Mouse (Mus musculus): ENCODE data around the gene Rnf135.
"Not testable (repeated sequence)": the region's sequence is repeated elsewhere in the genome, so short reads cannot be mapped to it uniquely, and the experiment has no call there.

The Rnf135 gene

DNA sequence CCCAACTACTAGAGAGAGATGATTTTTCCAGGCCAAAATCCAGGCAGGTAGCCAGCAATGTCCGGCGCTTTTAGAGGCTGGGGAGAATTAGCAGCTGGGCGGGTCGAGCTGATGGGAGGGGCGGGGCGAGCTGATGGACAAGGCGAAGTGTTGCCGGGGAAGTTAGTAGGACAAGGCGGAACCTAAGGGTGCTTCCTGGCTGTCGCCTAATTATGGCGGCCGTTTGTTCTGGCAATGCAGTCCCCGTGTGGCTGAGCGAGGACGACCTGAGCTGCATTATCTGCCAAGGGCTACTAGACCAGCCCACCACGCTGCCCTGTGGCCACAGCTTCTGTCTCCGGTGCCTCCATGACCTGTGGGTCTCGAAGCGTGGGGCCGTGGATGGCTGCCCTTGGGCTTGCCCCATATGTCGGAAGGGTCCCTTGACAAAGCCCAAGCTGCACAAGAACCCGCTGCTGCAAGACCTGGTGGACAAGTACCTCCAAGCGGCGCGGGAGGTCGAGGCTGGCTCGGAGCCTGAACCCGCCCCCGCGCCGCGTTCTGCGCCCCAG, at the start of gene Rnf135:
Gene Rnf135, plus strand, starts transcription at position 147 of the 551 bp plus-strand sequence.
- peak; percentile 54 to 60 for DNase-seq

DNA sequence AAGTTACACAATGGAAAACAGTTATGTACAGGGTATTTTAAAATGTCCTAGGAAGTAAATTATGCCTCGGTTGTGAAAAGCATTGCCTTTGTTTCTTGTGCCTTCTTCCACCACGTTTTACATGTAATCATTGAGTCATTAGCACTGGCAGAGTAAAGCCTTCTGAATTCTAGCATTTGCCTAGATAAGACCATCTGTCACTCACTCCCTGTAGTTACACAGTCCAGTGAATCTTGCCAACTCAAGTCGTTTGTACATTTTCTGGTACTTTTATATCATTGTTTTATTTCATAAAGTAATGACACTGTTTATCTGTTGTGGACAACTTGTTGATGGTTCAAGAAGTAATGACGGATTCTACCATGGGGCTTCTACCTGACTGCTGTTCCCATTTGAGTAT, 48.9 kb upstream of the Rnf135 start:
- no peak for DNase-seq

DNA sequence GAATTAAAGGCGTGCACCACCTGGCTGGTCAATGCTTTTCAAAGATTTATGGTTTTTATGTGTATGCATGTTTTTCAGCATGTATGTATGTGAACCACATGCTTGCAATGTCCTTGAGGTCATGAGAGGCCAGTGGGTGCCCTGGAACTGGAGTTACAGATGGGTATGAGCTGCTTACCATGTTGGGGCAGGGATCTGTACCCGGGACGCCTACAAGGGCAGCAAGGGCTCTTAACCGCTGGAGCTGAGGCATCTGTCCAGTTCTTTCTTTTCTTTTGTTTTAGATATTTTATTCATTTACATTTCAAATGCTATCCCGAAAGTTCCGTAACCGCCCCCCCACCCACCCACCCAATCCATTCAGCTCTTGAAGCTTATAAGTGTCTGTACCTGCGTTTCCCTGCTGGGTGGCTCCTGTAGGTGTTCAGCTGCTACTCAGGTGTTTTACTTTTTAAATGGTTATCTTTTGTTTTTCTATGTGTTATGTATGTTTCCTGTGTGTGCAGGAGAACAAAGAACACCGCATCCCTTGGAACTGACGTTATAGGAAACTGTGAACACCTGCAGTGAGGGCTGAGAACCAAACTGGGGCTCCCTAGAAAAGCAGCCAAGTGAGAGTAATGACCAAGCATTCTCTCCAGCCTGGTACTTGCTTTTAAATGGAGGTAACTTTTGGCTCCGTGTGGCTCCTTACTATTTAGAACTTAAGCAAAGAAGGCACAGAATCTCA, 47.5 kb upstream of the Rnf135 start:
- peak; percentile 23 to 65 for DNase-seq

DNA sequence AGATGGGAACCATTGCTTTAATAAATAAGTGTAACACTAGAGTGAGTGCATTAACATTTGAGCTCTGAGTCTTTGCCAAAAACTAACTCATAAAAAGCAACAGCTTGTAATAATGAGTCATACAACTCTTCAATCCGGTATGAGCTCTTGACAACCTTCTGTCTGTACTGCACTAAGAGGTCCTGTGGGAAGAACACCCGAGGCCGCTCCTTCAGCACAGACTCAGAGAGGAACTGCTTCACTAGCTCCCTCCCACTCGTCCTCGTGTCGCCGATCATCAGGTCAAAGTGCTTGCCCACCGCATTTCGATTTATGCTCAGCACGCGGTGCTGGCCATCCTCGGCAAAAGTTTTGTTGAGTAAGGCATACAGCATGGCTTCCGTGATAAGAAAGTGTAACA, 46.9 kb upstream of the Rnf135 start:
- no peak for DNase-seq

DNA sequence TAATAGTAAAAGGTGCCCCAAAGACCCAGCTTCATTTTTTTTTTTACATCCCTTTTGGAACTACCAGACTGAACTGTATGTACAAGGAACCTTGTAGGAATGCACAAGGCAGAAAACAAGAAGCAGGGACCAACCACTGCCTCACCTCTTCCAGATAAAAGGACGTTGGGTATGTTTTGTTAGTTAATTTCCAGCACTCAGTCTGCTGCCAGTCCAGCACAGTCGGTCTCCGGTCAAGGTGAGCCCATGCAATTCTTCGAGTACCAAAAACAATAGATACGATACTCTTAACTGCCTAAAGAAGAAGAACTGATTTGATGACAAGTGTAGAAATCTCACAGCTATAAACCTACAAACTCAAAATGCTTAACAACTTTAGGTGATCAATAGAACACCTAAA, 45.9 kb upstream of the Rnf135 start:
- no peak for DNase-seq

DNA sequence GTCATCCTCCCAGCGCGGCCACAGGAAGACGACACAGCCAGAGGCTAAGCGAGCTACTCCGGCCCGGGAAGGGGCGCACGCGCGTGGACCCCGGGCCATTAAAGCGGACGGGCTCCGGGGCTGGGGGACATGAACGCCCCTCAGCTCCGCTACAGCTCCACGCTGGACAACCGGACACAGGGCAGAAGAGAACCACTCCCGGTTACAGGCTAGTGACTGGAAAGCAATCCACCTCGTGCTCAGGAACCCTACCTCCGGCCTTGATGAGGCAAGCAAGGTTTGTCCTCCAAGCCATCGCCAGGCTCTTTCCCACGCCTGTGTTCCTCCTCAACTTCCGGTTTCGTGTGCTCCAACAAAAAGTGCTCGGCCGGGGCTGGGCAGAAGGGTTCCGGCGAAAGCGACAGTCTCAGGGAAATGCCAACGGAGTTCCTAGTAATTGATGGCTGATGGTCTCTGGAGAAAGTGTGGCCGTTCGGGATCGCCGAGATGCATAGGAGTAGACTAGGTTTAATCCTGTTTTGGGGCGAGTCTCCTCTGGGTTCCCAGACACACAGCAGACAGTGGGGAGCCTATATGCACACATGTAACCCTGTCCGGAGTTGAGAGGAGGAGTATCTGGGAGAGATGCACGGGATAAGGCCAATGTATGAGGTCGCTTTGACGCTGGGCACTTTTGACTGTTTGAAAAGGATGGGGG, 41.7 kb upstream of the Rnf135 start, which contains the start of gene Tefm:
Gene Tefm, minus strand, starts transcription at position 351 of the 697 bp plus-strand sequence.
- DNase-seq, result peak; percentile 54 to 65

DNA sequence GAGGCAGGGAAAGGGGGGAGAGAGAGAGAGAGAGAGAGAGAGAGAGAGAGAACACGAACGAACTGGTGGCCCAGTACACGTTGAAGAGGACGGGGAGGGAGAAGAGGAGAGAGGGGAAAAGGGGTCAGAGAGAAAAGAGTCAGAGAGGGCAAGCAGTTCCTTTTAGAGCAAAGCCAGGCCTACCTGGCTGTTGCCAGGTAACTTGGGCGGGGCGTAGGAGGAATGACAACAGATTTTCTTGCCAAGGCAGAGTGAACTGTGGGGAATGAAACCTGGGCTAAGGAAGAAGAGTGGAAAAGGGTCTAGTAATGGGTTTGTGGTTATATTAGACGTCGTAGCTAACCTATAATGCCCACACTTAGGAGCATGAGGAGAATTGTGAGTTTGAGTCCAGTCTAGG, 40.8 kb upstream of the Rnf135 start:
- no peak for DNase-seq

DNA sequence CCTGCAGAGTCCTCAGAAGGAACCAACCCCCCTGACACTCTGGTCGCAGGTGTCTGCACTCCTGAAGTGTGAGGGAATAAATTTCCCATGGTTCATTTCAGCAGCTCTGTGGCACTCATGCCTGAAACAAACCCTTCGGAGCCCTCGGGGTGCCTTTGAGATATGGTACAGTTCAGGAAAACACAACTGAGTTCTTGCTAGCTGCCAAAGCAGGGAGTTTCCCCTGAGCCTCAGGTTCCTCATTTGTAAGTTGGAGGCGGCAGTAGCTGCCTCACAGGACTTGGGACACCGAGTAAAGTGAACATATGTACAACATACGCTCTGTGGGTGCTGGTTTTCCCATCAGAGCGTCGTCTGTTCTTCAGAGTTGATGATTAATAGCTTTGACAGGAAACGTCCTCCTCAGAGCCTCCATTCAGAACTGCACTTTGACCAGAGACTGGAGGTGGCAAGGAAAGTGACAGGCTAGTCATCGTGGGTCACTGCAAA, 37.8 kb upstream of the Rnf135 start:
- DNase-seq, result peak in 1 of 2 experiments; percentile 28

DNA sequence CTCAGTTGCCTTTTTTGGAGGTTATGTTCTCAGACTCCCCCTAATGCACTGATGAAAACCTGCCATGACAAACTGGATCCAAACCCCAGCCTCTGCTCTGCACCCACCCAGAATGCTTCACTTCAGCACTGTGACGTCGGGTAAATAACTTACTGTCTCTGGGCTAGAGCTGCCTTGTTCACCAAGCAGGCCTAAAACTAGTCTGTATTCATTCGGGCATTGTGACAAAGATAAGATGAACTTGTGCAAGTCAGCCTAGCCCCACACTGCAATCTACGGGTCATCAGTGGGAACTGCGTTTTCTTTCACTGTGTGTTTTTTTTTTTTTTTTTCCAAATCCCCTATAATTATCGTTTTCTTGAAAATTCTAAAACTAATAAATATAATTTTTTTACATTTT, 35.9 kb upstream of the Rnf135 start:
- no peak for DNase-seq

DNA sequence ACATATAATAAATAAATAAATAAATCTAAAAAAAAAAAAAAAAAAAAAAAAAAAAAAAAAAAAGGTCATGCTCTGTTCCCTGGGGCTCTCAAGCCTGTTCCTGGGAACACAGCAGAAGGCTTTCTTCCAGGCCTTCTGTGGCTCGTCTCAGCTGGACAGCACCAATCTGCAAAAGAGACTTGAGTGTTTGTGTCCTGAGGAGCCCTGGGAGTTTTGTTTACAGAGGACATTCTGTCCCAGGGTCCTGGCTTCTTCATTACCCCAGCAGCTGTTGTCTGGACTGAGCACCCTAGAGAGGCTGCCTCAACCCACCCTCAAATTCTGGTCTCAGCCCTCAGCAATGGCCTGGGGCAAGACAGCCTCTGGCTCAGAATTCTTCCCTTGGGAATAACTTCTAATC, 35.3 kb upstream of the Rnf135 start:
- no peak for DNase-seq

DNA sequence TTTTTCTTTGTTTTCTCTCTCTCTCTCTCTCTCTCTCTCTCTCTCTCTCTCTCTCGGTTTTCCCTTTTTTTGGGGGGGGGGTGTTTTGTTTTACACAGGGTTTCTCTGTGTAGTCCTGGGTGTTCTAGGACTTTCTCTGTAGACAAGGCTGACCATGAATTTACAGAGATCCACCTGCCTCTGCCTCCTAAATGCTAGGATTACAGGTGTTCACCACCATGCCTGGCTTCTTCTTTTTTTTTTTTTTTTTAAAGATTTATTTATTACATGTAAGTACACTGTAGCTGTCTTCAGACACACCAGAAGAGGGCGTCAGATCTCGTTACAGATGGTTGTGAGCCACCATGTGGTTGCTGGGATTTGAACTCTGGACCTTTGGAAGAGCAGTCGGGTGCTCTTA, 34.7 kb upstream of the Rnf135 start:
- not testable (repeated sequence) for DNase-seq

DNA sequence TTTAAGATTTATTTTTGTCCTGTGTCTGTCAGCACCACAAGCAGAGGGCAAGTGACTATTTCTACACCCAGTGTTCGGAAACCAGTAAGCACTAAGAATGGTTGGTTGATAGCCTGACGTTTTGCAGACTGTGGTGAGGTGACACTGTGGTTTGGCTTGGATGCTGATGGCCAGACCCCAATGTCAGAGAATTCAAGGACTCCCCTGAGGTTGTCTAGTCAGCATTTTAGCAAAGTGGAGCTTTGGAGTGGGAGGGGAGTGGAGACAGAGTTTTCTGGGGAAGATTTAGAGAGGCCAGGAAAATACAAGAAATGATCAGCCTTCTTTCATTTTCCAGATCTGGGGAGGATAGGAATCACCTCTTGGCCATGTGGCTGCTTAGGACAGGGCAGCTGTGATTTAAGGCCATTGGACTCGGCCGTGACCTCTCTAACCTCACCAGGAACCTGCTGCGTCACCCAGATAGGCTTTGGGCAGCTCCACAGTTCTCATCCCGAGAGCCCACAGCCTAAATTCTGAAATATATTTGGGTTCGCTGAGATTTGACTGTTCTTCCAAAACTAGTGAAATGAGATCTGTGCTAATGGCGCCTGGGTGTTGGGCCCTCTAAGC, 34.1 kb upstream of the Rnf135 start:
- DNase-seq, result no peak

DNA sequence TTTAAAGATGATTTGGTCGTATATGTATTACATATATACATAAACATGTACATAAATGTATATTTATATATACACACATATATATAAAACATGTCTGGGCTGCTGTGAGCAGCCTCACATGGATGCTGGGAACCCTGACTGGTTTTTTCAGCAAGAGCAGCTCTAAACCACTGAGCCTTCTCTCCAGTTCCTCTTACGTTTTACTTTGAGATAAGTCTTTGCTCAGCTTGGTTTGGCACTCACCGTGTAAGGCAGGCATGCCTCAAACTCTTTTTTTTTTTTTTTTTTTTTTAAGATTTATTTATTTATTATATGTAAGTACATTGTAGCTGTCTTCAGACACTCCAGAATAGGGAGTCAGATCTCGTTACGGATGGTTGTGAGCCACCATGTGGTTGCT, 33.1 kb upstream of the Rnf135 start:
- no peak for DNase-seq

DNA sequence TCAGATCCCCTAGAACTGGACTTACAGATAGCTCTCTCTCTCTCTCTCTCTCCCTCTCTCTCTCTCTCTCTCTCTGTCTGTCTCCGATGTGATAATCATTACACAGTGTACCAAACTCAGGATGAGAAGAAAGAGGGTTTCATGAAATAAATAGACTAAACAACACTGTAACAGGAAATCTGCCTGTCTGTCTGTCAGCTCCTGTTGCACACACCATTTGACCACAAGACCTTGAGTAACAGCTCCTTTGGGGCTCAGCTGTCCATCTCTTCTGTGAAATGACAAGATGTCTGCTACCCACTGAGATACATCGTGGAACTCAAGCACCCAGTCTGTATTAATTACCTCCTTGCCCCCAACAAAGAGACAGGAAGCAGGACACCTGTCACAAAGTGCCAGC, 32.1 kb upstream of the Rnf135 start:
- no peak for DNase-seq

DNA sequence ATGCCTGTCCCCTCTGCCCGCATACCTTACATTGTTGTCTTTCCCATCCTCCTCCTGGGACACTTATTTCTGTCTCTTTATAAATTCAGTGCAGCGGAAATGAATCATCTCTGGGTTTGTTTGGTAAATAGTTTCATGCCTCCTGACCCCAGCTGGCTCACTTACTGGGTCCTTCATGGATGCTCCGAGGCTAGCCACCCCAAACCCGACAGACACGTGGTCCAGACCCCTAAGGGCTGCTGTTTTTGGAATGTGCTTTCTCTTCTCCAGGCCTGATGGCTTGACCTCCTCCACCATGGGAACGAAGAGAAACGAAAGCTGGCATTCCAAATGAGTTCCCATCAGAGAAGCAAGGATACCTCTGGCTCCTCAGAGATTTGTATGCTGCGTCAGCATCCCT, 31.3 kb upstream of the Rnf135 start:
- no peak for DNase-seq

DNA sequence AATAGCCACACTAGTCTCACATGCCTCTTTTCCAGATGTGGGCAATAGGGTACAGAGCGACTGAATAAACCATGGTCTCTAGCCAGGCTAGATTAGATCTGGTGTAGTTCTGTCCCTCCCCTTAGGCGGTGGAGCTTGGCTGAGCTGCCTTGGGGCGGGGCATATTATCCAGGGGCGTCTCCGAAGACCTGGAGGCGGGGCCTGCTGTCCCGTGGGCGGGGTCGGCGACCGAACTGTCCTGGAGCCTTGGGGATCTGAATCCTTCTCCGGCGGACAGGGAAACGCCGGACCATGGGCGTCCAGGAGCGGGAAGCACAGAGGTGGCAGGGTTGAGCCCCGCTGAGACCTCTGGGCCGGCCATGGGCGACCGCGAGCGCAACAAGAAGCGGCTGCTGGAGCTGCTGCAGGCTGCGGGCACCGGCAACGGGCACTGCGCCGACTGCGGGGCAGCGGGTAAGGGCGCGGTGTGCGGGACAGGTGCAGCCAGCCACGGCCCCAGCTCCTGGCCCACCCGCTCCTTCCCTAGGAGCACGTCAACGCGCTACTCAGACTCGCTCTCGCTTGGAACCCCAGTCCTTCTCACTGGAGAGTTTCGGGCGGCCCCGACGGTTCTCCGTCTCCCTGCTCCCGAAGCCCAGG, 29.7 kb upstream of the Rnf135 start, which contains the start of gene Adap2:
Gene Adap2, plus strand, starts transcription at position 249 of the 639 bp plus-strand sequence.
- peak; percentile 69 to 73 for DNase-seq

DNA sequence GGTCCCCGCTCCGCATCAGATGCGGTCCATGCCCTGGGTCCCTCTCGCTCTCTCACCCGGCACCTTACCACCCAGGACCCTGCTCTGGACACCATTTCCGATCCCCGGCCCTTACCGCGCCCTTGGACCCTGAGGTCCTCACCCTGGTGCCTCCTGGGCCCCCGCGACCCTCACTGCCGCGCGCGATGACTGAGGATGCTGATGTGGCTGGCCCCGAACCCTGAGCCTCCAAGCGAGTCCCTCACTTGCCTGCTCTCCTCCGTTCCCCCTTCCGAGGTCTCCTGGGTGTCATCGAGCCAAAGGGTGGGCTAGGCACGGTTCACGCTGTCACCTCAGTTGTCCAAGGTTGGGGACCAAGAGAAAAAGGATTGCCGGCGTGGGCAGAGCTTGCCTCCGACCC, 29.1 kb upstream of the Rnf135 start:
- DNase-seq, result no peak

DNA sequence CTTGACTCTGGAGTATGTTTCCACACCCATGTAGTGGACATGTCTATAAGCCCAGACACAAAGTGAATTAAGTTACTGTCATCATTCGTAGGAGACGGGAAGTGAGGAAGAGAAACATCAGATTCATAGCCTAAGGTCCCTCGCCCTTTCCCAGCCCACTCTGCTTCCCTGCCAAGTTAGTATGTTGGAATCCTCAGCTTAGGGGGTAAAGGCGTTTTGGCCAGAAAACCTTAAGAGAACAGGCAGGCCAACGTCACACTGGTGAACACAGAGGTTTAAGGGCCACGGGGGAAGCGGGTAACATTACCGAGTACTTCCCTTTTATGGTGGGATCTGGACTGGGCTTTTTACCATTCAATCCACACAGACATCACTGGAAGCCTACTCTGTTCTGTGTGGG, 28.1 kb upstream of the Rnf135 start:
- DNase-seq, result no peak

DNA sequence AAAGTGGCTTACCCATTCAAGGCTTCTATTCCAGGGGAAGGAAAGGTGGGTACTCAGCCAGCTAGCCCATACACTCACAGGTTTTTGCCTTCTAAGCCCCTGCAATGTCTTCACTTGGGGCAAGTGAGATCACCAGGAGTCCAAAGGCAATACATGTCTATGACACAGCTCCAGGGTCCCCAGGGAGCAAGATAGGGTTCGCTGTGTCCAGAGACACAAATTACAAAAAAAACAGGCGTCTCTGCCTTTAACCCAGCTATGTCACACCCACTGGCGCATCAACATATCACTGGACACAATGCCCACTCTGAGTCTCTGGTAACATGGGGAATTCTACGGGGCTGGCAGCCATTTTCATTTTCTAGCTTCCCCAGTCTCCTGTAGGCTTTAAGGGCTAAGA, 27.7 kb upstream of the Rnf135 start:
- DNase-seq, result no peak

DNA sequence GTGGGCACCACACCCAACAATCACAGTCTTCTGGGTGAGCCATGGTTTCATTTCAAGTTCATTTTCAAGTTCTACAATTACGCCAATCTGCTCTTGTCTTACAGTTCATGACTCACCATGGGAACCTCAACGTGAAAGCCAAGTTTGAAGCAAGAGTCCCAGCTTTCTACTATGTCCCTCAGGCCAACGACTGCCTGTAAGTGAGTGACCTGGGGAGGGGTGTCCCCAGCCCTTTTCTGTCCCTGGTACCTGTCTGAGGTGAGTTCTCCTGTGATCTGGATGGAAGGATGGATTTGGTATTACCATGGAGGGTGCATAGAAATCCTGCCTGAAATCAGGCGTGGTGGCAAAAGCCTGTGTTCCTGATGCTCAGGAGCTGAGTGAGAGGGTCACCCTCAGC, 26.8 kb upstream of the Rnf135 start:
- no peak for DNase-seq

DNA sequence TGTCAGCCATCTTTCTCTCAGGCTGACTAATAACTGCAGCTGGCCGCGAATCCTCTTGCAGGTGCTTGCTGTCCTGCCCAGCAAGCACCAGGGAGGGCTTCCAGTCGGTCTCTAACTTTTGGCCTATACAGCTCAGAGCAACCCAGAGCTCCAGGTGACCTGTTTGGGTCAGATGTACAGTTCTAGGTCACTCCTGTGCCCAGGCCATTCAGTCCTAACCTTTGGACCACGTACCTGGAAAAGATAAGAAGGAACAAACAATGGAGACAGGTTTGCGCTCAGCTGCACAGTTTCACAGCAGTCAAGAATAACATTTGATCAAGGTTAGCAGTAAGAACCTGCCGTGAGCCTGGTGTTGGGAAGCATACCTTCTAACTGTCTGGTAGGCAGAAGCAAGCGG, 24.6 kb upstream of the Rnf135 start:
- no peak for DNase-seq

DNA sequence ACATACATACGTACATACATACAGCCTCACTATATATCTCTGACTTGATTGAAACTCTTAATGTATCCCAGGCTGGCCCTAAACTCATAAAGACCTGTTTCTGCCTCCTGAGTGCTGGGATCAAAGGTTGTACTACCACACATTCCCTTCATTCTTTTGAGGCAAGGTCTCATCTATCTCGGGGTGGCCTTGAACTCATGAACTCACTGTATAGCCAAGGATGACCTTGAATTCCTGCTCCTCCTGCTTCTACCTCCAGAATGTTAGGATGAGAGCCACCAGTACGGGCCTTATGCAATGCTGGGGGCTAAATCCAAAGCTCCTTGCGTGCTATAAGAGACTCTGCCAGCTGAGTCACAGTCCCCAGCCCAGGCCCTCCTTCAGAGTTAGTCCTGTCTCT, 22.6 kb upstream of the Rnf135 start:
- no peak for DNase-seq
